Mouse (Mus musculus) MEL (cell line): ENCODE measurements at regions not wholly inside any gene's neighbourhood (a gene's known extent, or its start where the extent isn't known, plus 50 kb on each side); places are given as distances from the start of the nearest gene placed in this dataset.

ENCODE experiments used
- DNase-seq: peaks from one replicate; pipeline ENCODE4 v3.0.0; 2011; ENCODE audit warnings: low read depth, low spot score
- H3K27ac ChIP-seq: 2 replicates; pipeline ENCODE4 v1.5.1; 2012; ENCODE audit warnings: low read depth, mild to moderate bottlenecking, control low read depth, low read length, moderate library complexity; ENCODE audit not compliant: control insufficient read depth
- H3K27me3 ChIP-seq, 2 experiments: fragments of 150-350 bp in 1 of 2; sonication (generic) in 1 of 2; 2 replicates each; pipeline ENCODE4 v1.6.1; 2012; ENCODE audit warnings: low read length in 2 of 2, mild to moderate bottlenecking in 2 of 2, improper control_type of control experiment in 1 of 2, moderate library complexity in 1 of 2; ENCODE audit not compliant: insufficient read depth in 2 of 2, control insufficient read depth in 1 of 2
- H3K36me3 ChIP-seq, 2 experiments: 2 replicates each; pipeline ENCODE4 v1.6.1; 2012 to 2014; ENCODE audit warnings: low read length in 2 of 2, improper control_type of control experiment in 1 of 2, inconsistent platforms in 1 of 2, mild to moderate bottlenecking in 1 of 2; ENCODE audit not compliant: insufficient read depth in 2 of 2, control insufficient read depth in 1 of 2
- H3K4me1 ChIP-seq, 2 experiments: fragments of 150-350 bp in 1 of 2; sonication (generic) in 1 of 2; 2 replicates each; pipeline ENCODE4 v1.6.1; 2012; ENCODE audit warnings: low read length in 2 of 2, improper control_type of control experiment in 1 of 2, mild to moderate bottlenecking in 1 of 2; ENCODE audit not compliant: insufficient read depth in 2 of 2, control insufficient read depth in 1 of 2
- H3K4me3 ChIP-seq, 2 experiments: fragments of 150-350 bp in 1 of 2; sonication (generic) in 1 of 2; 2 replicates each; pipeline ENCODE4 v1.5.1; 2012; ENCODE audit warnings: low read depth in 2 of 2, low read length in 2 of 2, mild to moderate bottlenecking in 2 of 2, moderate library complexity in 2 of 2, control low read depth in 1 of 2, improper control_type of control experiment in 1 of 2; ENCODE audit not compliant: control insufficient read depth in 1 of 2, insufficient read depth in 1 of 2
- H3K79me2 ChIP-seq: 2 replicates; pipeline ENCODE4 v1.6.1; 2012; ENCODE audit warnings: mild to moderate bottlenecking, low read length, moderate library complexity; ENCODE audit not compliant: control insufficient read depth, poor library complexity, insufficient read depth
- H3K9ac ChIP-seq: 2 replicates; pipeline ENCODE4 v1.6.1; 2012; ENCODE audit warnings: low read depth, mild to moderate bottlenecking, control low read depth, low read length, moderate library complexity; ENCODE audit not compliant: control insufficient read depth, poor library complexity, severe bottlenecking
- H3K9me3 ChIP-seq: fragments of 150-350 bp; sonication (generic); replicated peaks from 2 replicates; pipeline ENCODE4 v1.6.1; 2012; ENCODE audit warnings: mild to moderate bottlenecking, low read length, improper control_type of control experiment, moderate library complexity; ENCODE audit not compliant: insufficient read depth
- CHD1 ChIP-seq: IDR thresholded peaks from 2 replicates; pipeline ENCODE4 v1.6.1; 2012; ENCODE audit warnings: low read depth, mild to moderate bottlenecking, inconsistent platforms, low read length, improper control_type of control experiment
- CHD2 ChIP-seq: IDR thresholded peaks from 2 replicates; pipeline ENCODE4 v1.6.1; 2011; ENCODE audit warnings: low read length, improper control_type of control experiment
- E2F4 ChIP-seq: IDR thresholded peaks from 2 replicates; pipeline ENCODE4 v1.6.1; 2011; ENCODE audit warnings: low read depth, low read length, improper control_type of control experiment, borderline replicate concordance
- ELF1 ChIP-seq: IDR thresholded peaks from 2 replicates; pipeline ENCODE4 v1.6.1; 2014; ENCODE audit warnings: low read depth, mild to moderate bottlenecking, inconsistent platforms, low read length, improper control_type of control experiment, moderate library complexity
- ETS1 ChIP-seq: IDR thresholded peaks from 2 replicates; pipeline ENCODE4 v1.6.1; 2012; ENCODE audit warnings: low read depth, mild to moderate bottlenecking, inconsistent platforms, low read length, improper control_type of control experiment, moderate library complexity
- GABPA ChIP-seq: IDR thresholded peaks from 2 replicates; pipeline ENCODE4 v1.6.1; 2012; ENCODE audit warnings: low read depth, mild to moderate bottlenecking, inconsistent platforms, low read length, improper control_type of control experiment, moderate library complexity
- GATA1 ChIP-seq: IDR thresholded peaks from 2 replicates; pipeline ENCODE4 v1.6.1; 2011; ENCODE audit warnings: low read depth, low read length, improper control_type of control experiment
- HCFC1 ChIP-seq: IDR thresholded peaks from 2 replicates; pipeline ENCODE4 v1.6.1; 2012; ENCODE audit warnings: low read depth, mild to moderate bottlenecking, inconsistent platforms, low read length, improper control_type of control experiment, moderate library complexity
- KAT2A ChIP-seq: conservative IDR thresholded peaks from 2 replicates; pipeline ENCODE4 v1.6.1; 2012; ENCODE audit warnings: low read depth, low read length, improper control_type of control experiment, inconsistent platforms
- MAX ChIP-seq: IDR thresholded peaks from 2 replicates; pipeline ENCODE4 v1.6.1; 2011; ENCODE audit warnings: low read length, improper control_type of control experiment
- MAZ ChIP-seq: IDR thresholded peaks from 2 replicates; pipeline ENCODE4 v1.6.1; 2012; ENCODE audit warnings: low read depth, mild to moderate bottlenecking, inconsistent platforms, low read length, improper control_type of control experiment
- MXI1 ChIP-seq: IDR thresholded peaks from 2 replicates; pipeline ENCODE4 v1.6.1; 2011; ENCODE audit warnings: mild to moderate bottlenecking, low read depth, low read length, improper control_type of control experiment
- MYB ChIP-seq: IDR thresholded peaks from 2 replicates; pipeline ENCODE4 v1.6.1; 2011; ENCODE audit warnings: mild to moderate bottlenecking, low read depth, low read length, improper control_type of control experiment
- POLR2A ChIP-seq, 2 experiments: IDR thresholded peaks; 2 replicates each; pipeline ENCODE4 v1.6.1; 2011 to 2012; ENCODE audit warnings: low read length in 2 of 2, mild to moderate bottlenecking in 2 of 2, control low read depth in 1 of 2, improper control_type of control experiment in 1 of 2, low read depth in 1 of 2, moderate library complexity in 1 of 2; ENCODE audit not compliant: control insufficient read depth in 1 of 2, insufficient read depth in 1 of 2, poor library complexity in 1 of 2
- POLR2AphosphoS2 ChIP-seq: IDR thresholded peaks from 2 replicates; pipeline ENCODE4 v1.6.1; 2011; ENCODE audit warnings: low read length, improper control_type of control experiment
- RAD21 ChIP-seq: IDR thresholded peaks from 2 replicates; pipeline ENCODE4 v1.6.1; 2011; ENCODE audit warnings: mild to moderate bottlenecking, low read depth, low read length, improper control_type of control experiment
- RCOR1 ChIP-seq: IDR thresholded peaks from 2 replicates; pipeline ENCODE4 v1.6.1; 2012; ENCODE audit warnings: low read depth, mild to moderate bottlenecking, inconsistent platforms, low read length, improper control_type of control experiment
- SIN3A ChIP-seq: IDR thresholded peaks from 2 replicates; pipeline ENCODE4 v1.6.1; 2012; ENCODE audit warnings: low read length, improper control_type of control experiment, inconsistent platforms
- TAL1 ChIP-seq: IDR thresholded peaks from 2 replicates; pipeline ENCODE4 v1.6.1; 2012; ENCODE audit warnings: mild to moderate bottlenecking, inconsistent platforms, low read length, moderate library complexity, mixed read lengths
- USF1 ChIP-seq: IDR thresholded peaks from 2 replicates; pipeline ENCODE4 v1.6.1; 2014; ENCODE audit warnings: low read depth, mild to moderate bottlenecking, inconsistent platforms, low read length, improper control_type of control experiment, moderate library complexity
- USF2 ChIP-seq, 2 experiments: IDR thresholded peaks; 2 replicates each; pipeline ENCODE4 v1.6.1; 2011 to 2012; ENCODE audit warnings: improper control_type of control experiment in 2 of 2, low read length in 2 of 2, borderline replicate concordance in 1 of 2, inconsistent platforms in 1 of 2, low read depth in 1 of 2, mild to moderate bottlenecking in 1 of 2; ENCODE audit not compliant: insufficient read depth in 1 of 2

DNA sequence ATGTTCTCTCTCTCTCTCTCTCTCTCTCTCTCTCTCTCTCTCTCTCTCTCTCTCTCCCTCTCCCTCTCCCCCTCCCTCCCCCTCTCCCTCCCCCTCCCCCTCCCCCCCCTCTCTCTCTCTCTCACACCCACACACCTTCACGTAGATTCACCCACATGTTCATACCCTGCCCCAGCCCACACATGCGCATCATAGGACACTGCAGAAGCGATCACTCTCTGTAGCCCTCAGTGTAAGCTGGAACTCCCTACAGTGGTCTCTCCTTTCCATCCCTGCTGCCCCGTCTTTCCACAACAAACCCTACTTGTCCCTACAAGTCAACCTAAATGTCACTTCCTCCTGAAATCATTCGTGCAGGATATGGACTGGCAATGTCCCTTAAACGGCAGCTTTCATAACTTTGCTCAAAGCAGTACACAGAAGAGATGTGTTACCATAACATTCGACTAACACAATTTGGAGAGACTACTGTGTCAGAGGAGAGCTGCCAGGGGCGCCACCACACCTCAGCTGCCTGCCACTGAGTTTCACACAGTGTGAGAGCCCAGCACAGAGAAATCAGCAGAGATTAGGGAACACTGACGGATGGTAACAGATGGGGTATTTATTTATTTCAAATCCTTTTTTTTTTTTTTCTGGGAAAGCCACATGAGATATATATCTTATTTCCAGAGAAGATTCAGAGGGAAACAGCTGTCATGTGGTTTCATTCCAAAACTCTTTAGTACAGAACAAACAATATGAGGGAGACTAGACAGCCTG, 103.6 kb upstream of the Tyw5 start:
- TF ChIP-seq RAD21, result no peak
- TF ChIP-seq, all 39 proteins: peak for 0
- no peak overlapping the region for H3K9ac ChIP-seq
- no peaks in the 10 kb centered on the region for H3K4me1 ChIP-seq

GRCm38 (mm10) chr1:57511902-57512301, 105.0 kb upstream of the Tyw5 start:
- Histone ChIP-seq H3K27ac (no peak overlapping the region), H3K4me1 (no peaks in the 10 kb centered on the region), H3K79me2 (no peaks in the 10 kb centered on the region), H3K4me3 (no peak overlapping the region), H3K36me3 (no peaks in the 10 kb centered on the region), H3K9ac (no peak overlapping the region), H3K27me3 (no peaks in the 10 kb centered on the region), H3K9me3 (no peaks in the 10 kb centered on the region)
- no peak for DNase-seq
- TF ChIP-seq MAZ (no peak), GABPA (no peak), TAL1 (no peak), MYB (no peak), USF1 (no peak), ELF1 (no peak), E2F4 (no peak), ETS1 (no peak), GATA1 (no peak), MXI1 (no peak), POLR2AphosphoS2 (no peak), MAX (no peak), SIN3A (no peak), POLR2A (IDR thresholded peaks at IDR 0.05; ENCODE audit: control insufficient read depth in 1 of 2, insufficient read depth in 1 of 2, low read depth in 1 of 2, low read length in 2 of 2, poor library complexity in 1 of 2) (no peak), USF2 (IDR thresholded peaks at IDR 0.05; ENCODE audit: borderline replicate concordance in 1 of 2, insufficient read depth in 1 of 2, low read depth in 1 of 2, low read length in 2 of 2) (no peak), CHD2 (no peak), RCOR1 (no peak), HCFC1 (no peak), KAT2A (no peak), CHD1 (no peak)

More for the DNA sequence above, 103.6 kb upstream of the Tyw5 start:
- H3K36me3 ChIP-seq, result no peaks in the 10 kb centered on the region
- H3K79me2 ChIP-seq, result no peaks in the 10 kb centered on the region
- H3K27me3 ChIP-seq, result no peaks in the 10 kb centered on the region
- H3K4me3 ChIP-seq, result no peak overlapping the region
- H3K9me3 ChIP-seq, result no peaks in the 10 kb centered on the region
- no peak overlapping the region for H3K27ac ChIP-seq
- no peak for DNase-seq
